Comparison of ENCODE assay signal across 8 mouse cellular contexts in genomic region chr14:87215099-87215498, GRCm38 (mm10).
DNase-seq lines count a peak whose midpoint lies in the region; ATAC-seq lines count a peak whose summit lies in the region.

No protein-coding gene starts in this region.

- no peak overlapping the region for H3K4me2 ChIP-seq in kidney, embryonic 14.5 days (replicated peaks; ENCODE audit: low read depth, low read length)
- no peak overlapping the region for H3K4me2 ChIP-seq in midbrain, embryonic 15.5 days

- H3K4me3 ChIP-seq in kidney, embryonic 14.5 days (ENCODE audit: low read length): no peak overlapping the region
- no peak overlapping the region for H3K4me3 ChIP-seq in limb, embryonic 10.5 days
- no peak overlapping the region for H3K4me3 ChIP-seq in midbrain, embryonic 15.5 days

- H3K9ac ChIP-seq in kidney, embryonic 14.5 days (ENCODE audit: low read depth, low read length): no peak overlapping the region
- no peak overlapping the region for H3K9ac ChIP-seq in midbrain, embryonic 15.5 days

- H3K27ac ChIP-seq in kidney, embryonic 14.5 days (ENCODE audit: low read depth, low read length): no peak overlapping the region
- no peak overlapping the region for H3K27ac ChIP-seq in limb, embryonic 10.5 days
- H3K27ac ChIP-seq in midbrain, embryonic 15.5 days: no peak overlapping the region

- no peaks in the 10 kb centered on the region for H3K4me1 ChIP-seq in kidney, embryonic 14.5 days (ENCODE audit: control insufficient read depth, insufficient read depth, low read length)
- H3K4me1 ChIP-seq in limb, embryonic 10.5 days: no peaks in the 10 kb centered on the region
- H3K4me1 ChIP-seq in midbrain, embryonic 15.5 days: no peaks in the 10 kb centered on the region

- ATAC-seq in kidney, embryonic 14.5 days (ENCODE audit: low FRiP score, low TSS enrichment): peak; percentile 85; the same call in 1 of the 2 replicates
- peak; percentile 82 for ATAC-seq in midbrain, embryonic 15.5 days (replicated peaks)

- no peaks in the 10 kb centered on the region for H3K36me3 ChIP-seq in kidney, embryonic 14.5 days (ENCODE audit: control insufficient read depth, insufficient read depth, low read length)
- H3K36me3 ChIP-seq in limb, embryonic 10.5 days: no peaks in the 10 kb centered on the region
- no peaks in the 10 kb centered on the region for H3K36me3 ChIP-seq in midbrain, embryonic 15.5 days (replicated peaks)

- no peaks in the 10 kb centered on the region for H3K9me3 ChIP-seq in kidney, embryonic 14.5 days (ENCODE audit: control insufficient read depth, low read length)
- H3K9me3 ChIP-seq in limb, embryonic 10.5 days (replicated peaks): no peaks in the 10 kb centered on the region
- no peaks in the 10 kb centered on the region for H3K9me3 ChIP-seq in midbrain, embryonic 15.5 days

- WGBS in kidney, embryonic 14.5 days: 28% methylated on average over 2 of the region's 2 CpGs
- 38% methylated on average over 2 of the region's 2 CpGs for WGBS in limb, embryonic 10.5 days
- WGBS in midbrain, embryonic 15.5 days: 25% methylated on average over 2 of the region's 2 CpGs

- peak; percentile 79 for DNase-seq in 416B (ENCODE audit: low read depth)
- DNase-seq in Muller cell, postnatal 12 days (ENCODE audit: inconsistent ontology term): peak; percentile 44
- DNase-seq in cerebellum, postnatal 10 days: peak; percentile 82
- peak; percentile 71 to 80 for DNase-seq in frontal cortex, postnatal 25 days (ENCODE audit: low spot score in 2 of 2)
- peak; percentile 61 for DNase-seq in limb, embryonic 10.5 days (ENCODE audit: low spot score)
- DNase-seq in telencephalon, adult 2 months (ENCODE audit: low read depth, low spot score): peak; percentile 64

- no peaks in the 10 kb centered on the region for H3K27me3 ChIP-seq in kidney, embryonic 14.5 days (ENCODE audit: control insufficient read depth, insufficient read depth, low read length)
- no peaks in the 10 kb centered on the region for H3K27me3 ChIP-seq in limb, embryonic 10.5 days (ENCODE audit: low read depth, poor library complexity, severe bottlenecking)
- H3K27me3 ChIP-seq in midbrain, embryonic 15.5 days (replicated peaks): no peaks in the 10 kb centered on the region
